In the genomic region with DNA sequence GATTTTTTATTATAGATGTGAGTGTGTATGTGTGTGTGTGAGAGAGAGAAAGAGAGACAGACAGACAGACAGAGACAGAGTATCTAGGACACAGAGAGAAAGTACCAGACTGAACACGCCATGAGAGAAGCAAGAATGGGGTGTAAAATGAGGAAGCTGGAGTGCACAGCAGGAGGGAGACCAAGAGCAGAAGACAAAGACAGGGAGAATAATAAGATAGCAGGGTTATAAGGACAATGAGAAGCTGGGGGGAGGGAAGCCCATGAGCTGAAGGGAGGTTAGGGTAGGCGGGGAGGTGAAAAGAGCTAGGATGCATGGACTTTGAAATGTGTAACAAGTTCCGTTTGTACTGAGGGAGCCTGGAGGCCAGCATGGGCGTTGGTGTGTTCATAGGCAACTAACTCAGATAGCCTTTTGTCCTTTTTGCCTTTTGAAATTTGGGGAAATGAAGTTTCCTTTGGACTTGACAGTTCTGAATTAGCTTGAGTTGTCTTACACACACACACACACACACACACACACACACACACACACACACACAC, we compare ENCODE assay signal across 21 mouse cellular contexts.
A peak's percentile ranks its signal among the peaks of the same experiment; 100 is the strongest.
DNase-seq lines count a peak whose midpoint lies in the region; ATAC-seq and TF ChIP-seq lines count a peak whose summit lies in the region.
"Had no signal": no experiment of that assay in that cellular context is flagged by ENCODE, and none has a peak within 500 bp of the region (broad histone marks: within the 10 kb centered on the region; RNA-seq: fewer than 3 reads in every experiment).

No protein-coding gene starts in this region.

- ATAC-seq in intestine, embryonic 16.5 days = peak; percentile 37; the same call in 1 of the 2 replicates
- ATAC-seq in liver, embryonic 15.5 days (ENCODE audit: insufficient read depth) = no peak
- ATAC-seq in inflammation-experienced regulatory T-cells, adult 6 months = no peak
- ATAC-seq: forebrain, postnatal 0 days had no signal

- no peak overlapping the region for H3K4me2 ChIP-seq in intestine, embryonic 16.5 days (ENCODE audit: low read depth, low read length)
- H3K4me2 ChIP-seq in liver, embryonic 15.5 days = no peak overlapping the region
- H3K4me2 ChIP-seq: heart, embryonic 11.5 days; hindbrain, embryonic 13.5 days; limb, embryonic 13.5 days; midbrain, embryonic 12.5 days; neural tube, embryonic 12.5 days had no signal

- H3K9me3 ChIP-seq in intestine, embryonic 16.5 days (ENCODE audit: control insufficient read depth, low read length) = no peaks in the 10 kb centered on the region
- no peaks in the 10 kb centered on the region for H3K9me3 ChIP-seq in liver, embryonic 15.5 days (replicated peaks)
- H3K9me3 ChIP-seq: forebrain, embryonic 10.5 days; hindbrain, embryonic 13.5 days; limb, embryonic 13.5 days; neural tube, embryonic 12.5 days had no signal

- peak; percentile 8 for DNase-seq in kidney, adult 2 months
- no peak for DNase-seq in kidney, adult 18-20 months
- DNase-seq in yolk sac, embryonic 10.5 days (ENCODE audit: low spot score) = peak; percentile 71
- no peak for DNase-seq in cerebellum, adult 11 months
- no peak for DNase-seq in B cell, adult 2 months
- DNase-seq: adrenal gland, postnatal 25 days; cerebellum, adult 11-12 months; forebrain, postnatal 0 days; gastrocnemius, postnatal 36 days; heart, postnatal 10 days; thymus, adult 18-20 months had no signal

- TF ChIP-seq POLR2A in kidney, adult 2 months (IDR thresholded peaks at IDR 0.05; ENCODE audit: low read depth, low read length) = no peak

- H3K4me3 ChIP-seq in kidney, adult 2 months (ENCODE audit: insufficient read depth, low read depth, low read length) = no peak overlapping the region
- no peak overlapping the region for H3K4me3 ChIP-seq in intestine, embryonic 16.5 days (ENCODE audit: low read length)
- H3K4me3 ChIP-seq in liver, embryonic 15.5 days (replicated peaks) = no peak overlapping the region
- H3K4me3 ChIP-seq: forebrain, embryonic 10.5 days; hindbrain, embryonic 13.5 days; limb, embryonic 13.5 days; midbrain, embryonic 12.5 days; neural tube, embryonic 12.5 days had no signal

- no peak overlapping the region for H3K9ac ChIP-seq in intestine, embryonic 16.5 days (ENCODE audit: low read depth, low read length)
- no peak overlapping the region for H3K9ac ChIP-seq in liver, embryonic 15.5 days
- H3K9ac ChIP-seq: forebrain, postnatal 0 days; hindbrain, embryonic 13.5 days; limb, embryonic 13.5 days; midbrain, embryonic 12.5 days; neural tube, embryonic 12.5 days had no signal

- no peaks in the 10 kb centered on the region for H3K27me3 ChIP-seq in kidney, adult 2 months (replicated peaks; ENCODE audit: control insufficient read depth, insufficient read depth, low read length)
- no peaks in the 10 kb centered on the region for H3K27me3 ChIP-seq in intestine, embryonic 16.5 days (replicated peaks; ENCODE audit: control insufficient read depth, insufficient read depth, low read length)
- no peaks in the 10 kb centered on the region for H3K27me3 ChIP-seq in liver, embryonic 15.5 days
- H3K27me3 ChIP-seq: hindbrain, embryonic 13.5 days; limb, embryonic 13.5 days; neural tube, embryonic 12.5 days had no signal

- H3K36me3 ChIP-seq in kidney, adult 2 months (ENCODE audit: control insufficient read depth, insufficient read depth, low read length) = no peaks in the 10 kb centered on the region
- H3K36me3 ChIP-seq in intestine, embryonic 16.5 days (ENCODE audit: control insufficient read depth, insufficient read depth, low read length) = no peaks in the 10 kb centered on the region
- H3K36me3 ChIP-seq in liver, embryonic 15.5 days (replicated peaks) = no peaks in the 10 kb centered on the region
- H3K36me3 ChIP-seq: forebrain, embryonic 10.5 days; hindbrain, embryonic 13.5 days; limb, embryonic 13.5 days; midbrain, embryonic 12.5 days; neural tube, embryonic 12.5 days had no signal

- no peak overlapping the region for H3K27ac ChIP-seq in kidney, adult 2 months (ENCODE audit: insufficient read depth, low read depth, low read length)
- no peak overlapping the region for H3K27ac ChIP-seq in intestine, embryonic 16.5 days (ENCODE audit: low read length)
- H3K27ac ChIP-seq in liver, embryonic 15.5 days (replicated peaks) = peak overlapping the region; percentile 74
- H3K27ac ChIP-seq: forebrain, embryonic 10.5 days; hindbrain, embryonic 13.5 days; limb, embryonic 13.5 days; macrophage; midbrain, embryonic 12.5 days; neural tube, embryonic 12.5 days had no signal

- no peak for TF ChIP-seq CTCF in kidney, adult 2 months (conservative IDR thresholded peaks at IDR 0.05; ENCODE audit: insufficient read depth, insufficient read length, low read depth, low read length)

- no peaks in the 10 kb centered on the region for H3K4me1 ChIP-seq in kidney, adult 2 months (ENCODE audit: control insufficient read depth, insufficient read depth, low read length)
- H3K4me1 ChIP-seq in intestine, embryonic 16.5 days (ENCODE audit: control insufficient read depth, insufficient read depth, low read length) = peaks cover 12% of the 10 kb centered on the region
- H3K4me1 ChIP-seq in liver, embryonic 15.5 days (replicated peaks) = peaks cover 44% of the 10 kb centered on the region
- H3K4me1 ChIP-seq: limb, embryonic 13.5 days; midbrain, embryonic 12.5 days; neural tube, embryonic 12.5 days had no signal

- WGBS in kidney, adult 2 months = 61% methylated on average over 4 of the region's 4 CpGs
- WGBS in intestine, embryonic 16.5 days = 47% methylated on average over 4 of the region's 4 CpGs
- WGBS in liver, embryonic 15.5 days (ENCODE audit: insufficient replicate concordance) = 49% methylated on average over 4 of the region's 4 CpGs

Comparison
In these comparisons a context has a peak if more than half of its experiments do, and no peak if none do; other contexts are left out.
1. DNase-seq: peak in kidney, adult 2 months (single experiment) and yolk sac, embryonic 10.5 days (single experiment); none in kidney, adult 18-20 months (single experiment), cerebellum, adult 11 months (single experiment) and B cell, adult 2 months (0 of 2).